Comparison of ENCODE assay signal across 8 mouse cellular contexts in genomic region chr7:79607263-79607921, GRCm38 (mm10). TPM values are rescaled to one million over a fixed set of nuclear protein-coding genes. Genes with fewer than 3 reads are reported as not detected.
A peak's percentile ranks its signal among the peaks of the same experiment; 100 is the strongest.
DNase-seq lines count a peak whose midpoint lies in the region; ATAC-seq and TF ChIP-seq lines count a peak whose summit lies in the region.

No protein-coding gene starts in this region.

- H3K36me3 ChIP-seq in kidney, postnatal 0 days (ENCODE audit: insufficient read depth, low read length), result no peaks in the 10 kb centered on the region
- no peaks in the 10 kb centered on the region for H3K36me3 ChIP-seq in kidney, adult 2 months (ENCODE audit: control insufficient read depth, insufficient read depth, low read length)
- H3K36me3 ChIP-seq in hindbrain, postnatal 0 days (ENCODE audit: insufficient read depth, low read length), result no peaks in the 10 kb centered on the region

- no peaks in the 10 kb centered on the region for H3K9me3 ChIP-seq in kidney, postnatal 0 days (replicated peaks; ENCODE audit: low read length)
- H3K9me3 ChIP-seq in hindbrain, postnatal 0 days (ENCODE audit: low read length), result no peaks in the 10 kb centered on the region

- ATAC-seq in kidney, postnatal 0 days (replicated peaks; ENCODE audit: low FRiP score, low read depth), result peak; percentile 67
- ATAC-seq in hindbrain, postnatal 0 days, result peak; percentile 80
- 0 out of 2 replicates have a peak, but pooled peaks have one; percentile 45 for ATAC-seq in megakaryocyte-erythroid progenitor cell, adult 5-6 weeks (replicated peaks; ENCODE audit: low FRiP score, low TSS enrichment, poor library complexity, severe bottlenecking)

- H3K4me1 ChIP-seq in kidney, postnatal 0 days (replicated peaks; ENCODE audit: insufficient read depth, low read length), result no peaks in the 10 kb centered on the region; the same call in 1 of the 2 replicates
- H3K4me1 ChIP-seq in kidney, adult 2 months (ENCODE audit: control insufficient read depth, insufficient read depth, low read length), result no peaks in the 10 kb centered on the region
- no peaks in the 10 kb centered on the region for H3K4me1 ChIP-seq in hindbrain, postnatal 0 days (ENCODE audit: insufficient read depth, low read length)

- H3K4me2 ChIP-seq in kidney, postnatal 0 days (ENCODE audit: low read length), result peak overlapping the region; percentile 58
- H3K4me2 ChIP-seq in hindbrain, postnatal 0 days (ENCODE audit: low read depth, low read length), result peak overlapping the region; percentile 51

- H3K9ac ChIP-seq in kidney, postnatal 0 days (ENCODE audit: low read depth, low read length), result no peak overlapping the region
- H3K9ac ChIP-seq in hindbrain, postnatal 0 days (replicated peaks; ENCODE audit: low read length), result no peak overlapping the region

- peak overlapping the region; percentile 13; the same call in 1 of the 2 replicates for H3K4me3 ChIP-seq in kidney, postnatal 0 days (replicated peaks; ENCODE audit: low read depth, low read length)
- H3K4me3 ChIP-seq in kidney, adult 2 months (ENCODE audit: insufficient read depth, low read depth, low read length), result no peak overlapping the region
- H3K4me3 ChIP-seq in hindbrain, postnatal 0 days (ENCODE audit: low read length), result peak overlapping the region; percentile 17

- TF ChIP-seq CTCF in kidney, postnatal 0 days (IDR thresholded peaks at IDR 0.05; ENCODE audit: low read depth), result no peak
- no peak for TF ChIP-seq CTCF in kidney, adult 2 months (conservative IDR thresholded peaks at IDR 0.05; ENCODE audit: insufficient read depth, insufficient read length, low read depth, low read length)
- TF ChIP-seq CTCF in hindbrain, postnatal 0 days (IDR thresholded peaks at IDR 0.05; ENCODE audit: low read depth), result no peak

- peak; percentile 67 for DNase-seq in kidney, postnatal 0 days (ENCODE audit: low spot score)
- DNase-seq in kidney, adult 2 months, result no peak
- DNase-seq in embryo, embryonic 11 days, result peak; percentile 84
- peak; percentile 62 for DNase-seq in hindbrain, postnatal 0 days (ENCODE audit: low spot score)
- peak; percentile 30 to 41 for DNase-seq in thymus, postnatal 36 days
- no peak for DNase-seq in layer of hippocampus, postnatal 14 days (ENCODE audit: low spot score in 2 of 2)
- DNase-seq in gastrocnemius, adult 8-10 months (ENCODE audit: low spot score in 2 of 2), result no peak

- WGBS in kidney, postnatal 0 days, result 3% methylated on average over 25 of the region's 25 CpGs
- 6% methylated on average over 25 of the region's 25 CpGs for WGBS in kidney, adult 2 months
- 2% methylated on average over 25 of the region's 25 CpGs for WGBS in hindbrain, postnatal 0 days

- H3K27ac ChIP-seq in kidney, postnatal 0 days, result no peak overlapping the region
- H3K27ac ChIP-seq in kidney, adult 2 months (ENCODE audit: insufficient read depth, low read depth, low read length), result no peak overlapping the region
- no peak overlapping the region for H3K27ac ChIP-seq in hindbrain, postnatal 0 days

- H3K27me3 ChIP-seq in kidney, postnatal 0 days (ENCODE audit: insufficient read depth, low read length), result no peaks in the 10 kb centered on the region
- no peaks in the 10 kb centered on the region; the same call in none of the 2 replicates for H3K27me3 ChIP-seq in kidney, adult 2 months (replicated peaks; ENCODE audit: control insufficient read depth, insufficient read depth, low read length)
- no peaks in the 10 kb centered on the region for H3K27me3 ChIP-seq in hindbrain, postnatal 0 days (ENCODE audit: insufficient read depth, low read length)

- no peak for TF ChIP-seq POLR2A in kidney, adult 2 months (IDR thresholded peaks at IDR 0.05; ENCODE audit: low read depth, low read length)

RNA-seq across cellular contexts. Expression of gene Rhcg, which starts 10.1 kb away (rescaled TPM):
- polyA plus RNA-seq in kidney, postnatal 0 days (2015; fragmentation: Nextera tagmentation; extraction: Ambion mirVana), result 117 and 135 TPM in 2 replicates
- 170 and 188 TPM in 2 replicates for polyA plus RNA-seq in kidney, adult 2 months (2012; rRNA removed)
- 0.68 and 2.5 TPM in 2 replicates for total RNA-seq in hindbrain, postnatal 0 days (2014; rRNA removed)
- polyA plus RNA-seq in hindbrain, postnatal 0 days (2015; fragmentation: Nextera tagmentation; extraction: Ambion mirVana), result 4.0 and 4.3 TPM in 2 replicates
- total RNA-seq in megakaryocyte-erythroid progenitor cell, adult 5-6 weeks (2014; fragmentation: Nextera tagmentation), result not detected in 2 replicates
- not detected in 2 replicates for total RNA-seq in megakaryocyte-erythroid progenitor cell, adult 5-6 weeks (2017)
- 1 to 10 TPM; 1.1 to 2.2 TPM for total RNA-seq in layer of hippocampus, postnatal 14 days (2021)
- total RNA-seq in gastrocnemius, adult 8-10 months (2022), result under 1 TPM in 1 of 4 experiments, not detected in 3; 0.15 TPM

RNA-seq across cellular contexts. Expression of gene Ticrr, which starts 52.6 kb away (rescaled TPM):
- polyA plus RNA-seq in kidney, postnatal 0 days (2015; fragmentation: Nextera tagmentation; extraction: Ambion mirVana), result 3.1 and 4.0 TPM in 2 replicates
- polyA plus RNA-seq in kidney, adult 2 months (2012; rRNA removed), result 0.03 and 0.11 TPM in 2 replicates
- total RNA-seq in hindbrain, postnatal 0 days (2014; rRNA removed), result 8.7 and 8.8 TPM in 2 replicates
- 2.0 and 2.1 TPM in 2 replicates for polyA plus RNA-seq in hindbrain, postnatal 0 days (2015; fragmentation: Nextera tagmentation; extraction: Ambion mirVana)
- 29.0 and 29.8 TPM in 2 replicates for total RNA-seq in megakaryocyte-erythroid progenitor cell, adult 5-6 weeks (2014; fragmentation: Nextera tagmentation)
- total RNA-seq in megakaryocyte-erythroid progenitor cell, adult 5-6 weeks (2017), result 12.2 and 16.8 TPM in 2 replicates
- under 1 TPM; 0.45 to 0.97 TPM for total RNA-seq in layer of hippocampus, postnatal 14 days (2021)
- not detected for total RNA-seq in gastrocnemius, adult 8-10 months (2022)

Comparison
In these comparisons a context has a peak if more than half of its experiments do, and no peak if none do; other contexts are left out.
1. DNase-seq: peak in kidney, postnatal 0 days (single experiment), embryo, embryonic 11 days (single experiment), hindbrain, postnatal 0 days (single experiment) and thymus, postnatal 36 days (2 of 2); none in kidney, adult 2 months (single experiment), layer of hippocampus, postnatal 14 days (0 of 2) and gastrocnemius, adult 8-10 months (0 of 2).
2. Peak in every context shown above with its lines, with median percentiles within 50 percentile points of each other: ATAC-seq.